Mouse (Mus musculus): ENCODE measurements around the gene Gm11444.

Gm11444 gene

DNA sequence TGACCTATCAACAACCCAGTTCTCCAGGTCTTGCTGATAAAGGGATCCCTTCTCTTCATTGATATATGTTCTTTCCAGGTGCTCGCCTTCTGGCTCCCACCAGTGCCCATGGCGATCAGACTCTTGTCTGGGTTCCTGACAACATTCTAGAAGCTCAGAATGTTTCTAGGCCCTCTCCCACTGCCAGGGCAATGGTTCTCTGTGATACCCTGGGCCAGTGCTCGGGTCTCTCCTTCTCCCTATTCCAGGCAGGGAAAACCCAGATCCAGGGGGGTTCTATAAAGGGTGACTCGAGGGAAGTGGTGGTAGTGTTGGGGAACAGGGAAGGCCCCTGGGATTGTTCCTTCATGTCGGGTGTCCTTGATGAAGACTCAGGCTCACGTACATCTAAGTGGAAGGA is at the start of gene Gm11444:
Gene Gm11444 (minus strand): TSS at position 101 of the 400 bp plus-strand sequence.
- no peak for DNase-seq

DNA sequence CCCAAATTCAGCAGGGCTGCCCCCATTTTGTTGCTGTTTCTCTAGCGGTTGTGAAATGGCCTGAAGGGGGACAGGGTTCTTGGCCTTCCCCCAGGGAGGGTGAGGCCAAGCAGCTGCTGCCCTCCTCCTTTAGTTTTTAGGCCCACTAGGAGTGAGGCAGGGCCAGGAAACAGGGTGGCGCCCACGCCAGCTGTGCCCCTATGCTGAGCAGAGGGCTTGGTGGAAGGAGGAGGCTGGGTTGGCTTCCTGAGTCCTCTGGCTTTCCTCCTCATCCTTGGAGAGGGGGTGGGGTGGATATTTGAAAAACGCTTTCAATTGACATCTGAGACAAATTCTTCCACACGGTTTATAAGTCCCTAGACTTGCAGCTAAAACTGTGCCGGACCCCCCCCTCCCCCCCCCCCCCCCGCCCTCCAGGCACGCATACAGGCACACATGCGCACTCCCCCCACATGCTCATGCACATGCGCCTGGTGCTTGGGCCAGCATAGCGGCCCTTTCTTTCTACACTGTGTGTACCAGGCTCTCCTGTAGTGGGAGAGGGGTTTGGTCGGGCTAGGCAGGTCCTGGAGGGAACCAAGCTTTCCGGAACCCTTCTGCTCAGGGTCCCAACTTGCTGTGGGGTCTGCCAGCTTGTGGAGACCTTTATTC is 46.3 kb upstream of the Gm11444 start:
- DNase-seq = no peak

DNA sequence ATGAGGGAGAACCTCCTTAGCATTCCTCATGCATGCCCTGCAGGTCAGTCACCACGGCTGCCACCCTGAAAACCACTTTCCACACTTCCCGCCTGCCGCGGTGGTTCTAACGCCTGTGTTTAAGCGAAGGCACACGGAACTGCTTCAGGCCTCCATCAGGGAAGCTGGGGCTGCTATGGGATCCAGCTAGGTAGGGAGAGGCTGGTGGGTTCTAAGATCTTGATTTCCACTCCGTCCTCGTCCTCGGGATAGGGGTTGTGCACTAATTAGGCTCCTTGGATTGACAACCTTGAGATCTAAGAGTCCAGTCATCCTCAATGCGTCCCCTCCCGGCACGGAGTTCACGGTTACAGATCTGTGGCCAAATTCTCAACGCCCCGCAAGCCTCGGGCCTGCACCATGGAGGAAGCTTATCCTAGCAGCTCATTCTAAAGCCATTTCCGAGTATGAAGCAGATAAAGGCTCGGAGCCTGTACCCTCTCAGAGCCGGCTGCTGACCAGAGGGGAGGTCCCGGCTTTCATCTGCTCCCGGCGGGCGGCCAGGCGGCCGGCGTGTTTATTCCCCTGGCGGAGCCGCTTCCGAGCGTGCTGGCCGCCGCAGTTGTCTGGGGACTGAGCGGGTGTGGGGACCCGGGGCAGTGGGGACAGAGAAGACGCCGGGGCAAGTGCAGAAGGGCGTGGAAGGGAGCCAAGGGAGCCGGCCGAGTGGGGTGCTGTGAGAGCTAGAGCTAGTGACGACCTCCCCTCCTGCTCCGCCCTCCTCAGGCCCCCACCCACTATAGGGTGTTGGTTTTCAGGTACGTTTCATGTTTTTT is 44.8 kb upstream of the Gm11444 start:
- no peak for DNase-seq

DNA sequence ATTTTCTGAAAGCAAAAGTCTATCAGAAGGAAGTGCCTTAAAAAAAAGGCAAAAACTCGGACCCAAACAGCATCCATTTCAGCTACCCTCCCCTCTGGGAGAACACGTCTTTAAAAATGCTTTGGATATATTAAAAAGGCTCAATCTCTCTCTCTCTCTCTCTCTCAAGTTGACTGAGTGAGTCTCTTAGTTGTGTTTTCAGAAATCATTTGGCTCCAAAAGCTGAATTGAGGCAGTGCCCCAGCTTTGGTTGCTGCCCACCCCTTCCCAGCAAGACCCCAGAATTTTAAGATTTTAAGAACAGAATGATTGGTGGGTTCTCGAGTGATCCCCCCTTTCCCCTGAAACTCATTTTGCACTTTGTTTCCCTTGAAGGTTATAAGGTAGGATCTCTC is 44.0 kb upstream of the Gm11444 start:
- DNase-seq = no peak

DNA sequence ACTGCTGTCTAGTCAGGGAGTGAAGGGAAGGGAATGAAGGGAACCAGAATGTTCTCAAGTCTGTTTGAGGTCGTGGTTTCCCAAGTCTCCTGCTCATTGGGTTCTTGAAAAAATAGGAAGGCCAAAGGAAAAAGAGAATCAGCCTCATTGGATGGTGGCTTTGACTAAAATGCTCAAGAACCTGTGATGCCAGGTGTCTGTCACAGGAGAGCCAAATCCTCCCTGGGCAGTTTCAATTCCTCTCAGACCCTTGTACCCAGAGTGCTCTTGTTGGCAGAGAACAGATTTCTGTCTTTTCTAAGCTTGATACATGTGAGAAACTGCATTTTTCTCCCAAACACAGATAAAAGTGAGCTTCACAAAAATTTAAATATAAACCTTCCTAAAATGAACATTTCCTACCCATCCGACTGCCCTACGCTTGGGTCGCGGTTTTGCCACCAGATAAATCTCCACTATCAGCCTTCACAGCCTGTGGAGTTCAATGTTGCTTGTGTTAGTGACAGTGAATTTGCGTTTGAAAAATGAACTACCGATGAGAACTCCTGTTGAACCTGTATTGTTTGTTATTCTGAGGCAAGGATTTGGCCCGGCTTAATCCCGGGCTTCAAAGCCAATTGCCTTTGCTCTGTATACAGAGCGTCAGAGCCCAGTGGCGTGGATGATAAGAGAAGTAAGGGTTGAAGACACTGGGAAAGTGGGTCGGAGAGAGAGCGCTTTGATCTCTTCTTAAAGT is 43.4 kb upstream of the Gm11444 start:
- DNase-seq = no peak

DNA sequence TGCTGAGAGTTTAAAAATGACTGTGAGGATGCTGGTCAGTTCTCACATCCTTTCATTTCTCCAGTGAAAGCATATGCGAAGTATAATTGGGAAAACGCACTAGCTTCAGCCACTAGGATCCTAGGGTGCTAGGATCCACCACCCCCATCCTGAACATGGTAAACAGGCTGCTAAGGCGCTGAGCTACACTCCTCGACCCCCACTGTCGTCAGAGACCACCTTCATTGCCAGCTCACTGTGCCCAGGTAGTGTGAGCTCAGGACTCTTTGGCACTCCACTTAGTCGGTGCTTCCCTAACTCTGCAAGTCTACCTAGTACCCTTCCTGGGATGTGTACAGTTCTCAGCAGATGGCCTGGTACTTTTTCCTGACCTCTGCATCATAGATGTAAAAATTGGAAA is 42.6 kb upstream of the Gm11444 start:
- no peak for DNase-seq

DNA sequence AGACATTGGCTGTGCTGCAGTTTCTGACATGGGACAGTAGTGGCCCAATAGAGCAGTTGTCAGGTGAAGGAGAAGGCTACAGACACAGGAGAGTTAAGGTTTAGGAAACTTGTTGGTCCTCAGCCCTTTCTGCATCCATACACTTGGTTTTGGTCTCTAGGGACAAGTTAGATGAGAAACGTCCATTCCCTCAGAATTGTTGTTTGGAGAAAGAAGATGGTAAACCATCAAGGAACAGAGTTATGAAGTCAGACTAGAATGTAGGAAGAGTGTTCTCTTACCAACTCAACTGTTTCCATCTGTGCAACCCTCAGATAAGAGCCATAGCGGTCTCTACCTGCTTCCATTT is 41.5 kb upstream of the Gm11444 start:
- DNase-seq = no peak

DNA sequence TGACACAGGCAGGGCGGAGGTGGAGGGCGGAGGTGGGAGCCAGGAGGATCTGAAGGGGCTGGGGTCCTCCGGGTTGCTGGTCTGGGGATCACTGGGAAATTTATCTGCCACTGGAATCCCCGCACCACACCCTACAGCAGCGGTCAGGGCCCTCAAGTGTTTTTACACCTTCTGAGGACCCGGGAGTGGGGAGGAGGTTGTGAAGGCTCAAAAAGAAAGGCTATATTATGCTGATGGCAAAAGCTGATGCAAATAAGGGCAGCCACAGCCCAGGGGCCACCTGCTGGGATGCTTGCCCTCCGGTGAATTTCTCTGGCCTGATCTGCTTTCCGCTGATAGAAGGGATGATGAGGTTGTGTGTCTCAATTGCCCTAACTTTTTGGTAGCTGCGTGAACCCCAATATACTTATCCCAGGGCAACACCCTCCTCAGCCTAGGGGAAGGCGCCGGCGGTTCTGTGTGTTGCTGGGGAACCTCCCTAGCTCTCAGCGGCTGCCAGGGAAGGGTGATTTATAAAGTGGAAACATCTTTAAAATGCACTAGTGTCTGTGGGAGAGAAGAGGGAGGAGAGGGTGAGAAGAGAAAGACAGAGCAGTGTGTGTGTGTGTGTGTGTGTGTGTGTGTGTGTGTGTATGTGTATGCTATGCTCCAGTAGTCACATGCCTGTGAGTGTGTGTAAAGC is 41.0 kb upstream of the Gm11444 start:
- no peak for DNase-seq

DNA sequence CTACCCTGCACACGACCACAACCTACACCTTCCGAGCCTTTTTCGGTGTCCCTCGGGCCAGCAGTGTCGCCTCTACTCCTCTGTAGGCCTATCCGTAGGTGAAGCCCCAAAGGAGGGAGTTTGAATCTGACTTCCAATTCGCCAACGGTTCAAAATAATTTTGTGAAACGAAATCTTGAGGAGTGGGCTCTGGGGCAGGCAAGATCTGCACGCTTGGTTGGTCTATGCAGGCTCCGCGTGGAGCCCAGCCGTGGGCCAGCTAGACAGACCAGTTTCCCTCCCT is 40.4 kb upstream of the Gm11444 start:
- DNase-seq = no peak

DNA sequence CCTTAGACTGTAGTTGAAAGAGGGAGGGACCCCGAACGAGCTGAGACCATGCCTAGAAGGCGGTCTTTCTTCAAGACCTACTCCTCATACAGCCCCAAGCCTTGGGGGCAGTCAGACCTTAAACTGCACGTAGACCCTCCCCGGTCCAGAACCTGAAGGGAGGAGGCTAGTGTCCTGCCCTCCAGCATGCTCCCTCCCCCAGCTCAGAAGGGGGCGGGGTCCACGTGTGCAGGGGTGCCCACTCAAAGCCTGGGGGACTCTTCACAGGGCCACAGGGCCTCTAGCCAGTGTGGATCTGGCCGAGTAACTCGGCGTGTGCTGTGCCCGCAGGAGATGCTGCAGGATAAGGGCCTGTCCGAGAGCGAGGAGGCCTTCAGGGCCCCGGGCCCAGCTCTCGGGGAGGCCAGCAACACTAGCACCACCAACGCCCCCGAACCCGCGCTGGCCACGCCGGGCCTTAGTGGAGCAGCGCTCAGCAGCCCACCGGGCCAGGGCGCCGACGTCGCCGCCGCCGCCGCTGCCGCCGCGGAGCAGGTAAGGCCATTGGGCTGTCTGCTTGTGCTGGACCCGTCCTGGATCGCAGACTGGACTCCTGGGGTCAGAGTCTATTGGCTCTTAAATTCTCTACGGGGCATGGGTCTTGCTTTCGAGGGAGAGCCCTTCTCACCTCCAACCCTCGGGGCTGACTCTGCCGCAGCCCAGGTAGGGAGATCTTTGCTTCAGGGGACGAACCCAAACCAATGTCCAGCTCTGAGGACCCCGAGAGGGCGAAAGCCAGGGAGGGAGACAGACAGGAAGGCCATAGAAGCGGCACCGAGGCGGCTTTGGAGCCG is 39.8 kb upstream of the Gm11444 start:
- DNase-seq = peak; percentile 21

DNA sequence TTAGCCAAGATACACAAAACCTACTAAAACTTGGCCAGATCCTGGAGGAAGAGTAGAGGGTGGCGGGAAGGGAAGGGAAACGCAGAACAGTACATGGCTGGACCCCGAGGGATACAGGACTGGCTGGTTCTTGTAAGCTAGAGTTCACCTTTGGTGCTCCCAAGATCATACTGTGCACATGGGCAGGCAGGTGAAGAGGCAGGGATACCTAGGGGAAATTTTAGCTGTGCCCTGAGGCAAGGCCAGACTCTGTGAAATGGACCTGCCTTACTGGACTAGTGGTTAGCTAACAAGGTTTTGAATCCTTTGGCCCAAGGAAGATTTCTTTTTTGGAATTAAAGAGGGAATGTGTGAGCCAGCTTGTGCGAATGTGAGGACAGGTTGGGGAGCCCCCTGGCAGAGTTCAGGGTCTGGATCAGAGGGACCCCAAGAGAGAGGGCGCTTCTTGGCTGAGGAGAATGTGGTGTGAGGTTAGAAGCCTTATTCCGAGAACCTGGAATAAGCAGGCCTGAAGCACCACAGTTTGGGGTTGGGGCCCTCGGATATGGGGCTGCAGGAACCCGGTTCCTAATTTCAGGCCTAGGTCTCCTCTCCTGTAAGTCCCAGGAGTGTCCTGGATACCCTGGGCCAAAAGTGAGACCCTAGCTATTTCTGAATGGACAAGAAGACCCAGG is 39.1 kb upstream of the Gm11444 start:
- DNase-seq = no peak

DNA sequence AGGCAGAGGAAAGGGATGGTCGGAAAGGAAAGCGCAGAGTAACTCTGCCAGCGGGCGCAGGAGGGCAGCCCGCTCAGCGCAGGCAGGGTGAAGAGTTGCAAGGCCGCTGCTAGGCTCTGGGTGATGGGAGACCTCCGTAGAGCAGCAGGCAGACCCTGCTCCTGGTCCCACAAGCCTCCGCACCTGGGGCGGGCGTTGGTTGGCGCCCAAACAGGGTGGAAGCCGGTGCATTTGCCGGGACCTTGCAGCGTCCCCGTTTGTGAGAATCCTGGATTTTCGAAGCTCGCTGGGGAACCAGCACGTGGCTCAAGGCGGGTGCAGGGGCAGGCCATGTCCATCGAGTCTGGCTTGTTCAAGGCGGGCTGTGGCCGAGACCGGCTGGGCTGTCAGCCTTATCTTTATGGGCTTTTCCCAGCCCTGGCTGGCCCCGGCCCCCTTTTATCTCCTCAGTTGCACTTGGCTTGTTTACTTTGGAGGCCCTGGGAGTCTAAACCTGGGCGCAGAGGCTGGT is 38.4 kb upstream of the Gm11444 start:
- DNase-seq = no peak

DNA sequence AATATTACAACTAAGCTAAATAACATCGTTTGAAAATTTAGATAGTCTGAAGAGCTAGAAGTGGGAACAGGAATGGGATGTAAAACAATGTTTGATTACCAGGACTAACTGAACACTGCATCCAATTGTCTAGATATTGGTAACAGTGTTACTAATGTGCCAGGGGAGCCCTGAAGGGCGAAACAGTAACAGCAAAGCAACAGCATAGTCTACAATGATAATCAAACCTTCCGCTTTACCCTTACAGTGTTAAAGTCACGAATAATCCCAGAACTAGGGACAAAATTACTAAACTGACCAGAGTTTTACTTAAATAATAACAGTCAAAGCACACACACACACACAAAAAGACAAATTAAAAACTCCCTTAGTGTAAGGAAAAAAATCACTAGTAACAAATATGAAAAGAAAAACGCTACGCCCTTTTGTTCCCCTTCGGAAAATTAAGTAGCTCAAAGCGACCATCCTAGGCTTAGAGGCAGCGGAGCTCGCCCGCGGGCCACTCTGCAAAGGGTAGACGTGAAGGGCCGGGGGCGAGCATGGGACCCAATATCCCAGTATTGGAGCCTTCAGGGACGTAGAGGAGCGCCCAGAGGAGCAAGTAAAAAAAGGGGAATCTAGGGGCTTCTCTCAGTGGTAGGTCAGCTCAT is 37.8 kb upstream of the Gm11444 start:
- DNase-seq = no peak

DNA sequence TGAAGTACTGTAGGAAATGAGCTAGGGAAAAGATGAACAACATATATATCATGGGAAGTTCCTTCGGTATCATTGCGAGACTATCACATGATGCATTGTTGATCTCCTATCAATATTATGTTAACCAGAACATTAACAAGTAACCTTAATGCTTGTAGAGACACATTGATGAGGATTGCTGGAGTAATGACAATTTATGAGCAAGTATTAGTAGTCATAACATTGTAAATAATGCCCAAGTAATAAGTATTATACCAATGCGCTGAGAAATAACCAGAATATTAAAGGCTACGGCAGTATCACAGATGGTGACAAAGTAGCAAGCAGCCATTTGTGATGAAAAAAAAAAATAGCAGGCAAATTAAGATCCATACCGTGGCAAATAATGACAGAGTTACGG is 37.1 kb upstream of the Gm11444 start:
- no peak for DNase-seq

DNA sequence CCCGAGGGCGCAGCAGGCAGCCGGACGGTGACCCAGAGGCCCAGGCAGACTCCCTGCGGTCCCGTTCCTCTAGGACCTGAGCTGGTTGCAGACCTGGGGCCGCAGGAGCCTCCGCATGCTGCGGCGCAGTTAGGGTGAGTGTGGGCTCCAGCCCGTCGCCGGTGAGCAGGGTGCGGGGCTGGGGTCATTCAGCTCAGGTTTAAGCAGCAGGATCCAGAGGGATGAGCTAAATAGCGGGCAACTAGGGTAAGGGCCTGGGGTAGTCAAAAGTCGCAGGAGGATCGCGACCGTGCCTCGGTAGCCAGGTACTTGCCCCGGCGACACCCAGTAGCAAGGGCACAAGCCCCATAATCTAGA is 36.3 kb upstream of the Gm11444 start:
- no peak for DNase-seq

DNA sequence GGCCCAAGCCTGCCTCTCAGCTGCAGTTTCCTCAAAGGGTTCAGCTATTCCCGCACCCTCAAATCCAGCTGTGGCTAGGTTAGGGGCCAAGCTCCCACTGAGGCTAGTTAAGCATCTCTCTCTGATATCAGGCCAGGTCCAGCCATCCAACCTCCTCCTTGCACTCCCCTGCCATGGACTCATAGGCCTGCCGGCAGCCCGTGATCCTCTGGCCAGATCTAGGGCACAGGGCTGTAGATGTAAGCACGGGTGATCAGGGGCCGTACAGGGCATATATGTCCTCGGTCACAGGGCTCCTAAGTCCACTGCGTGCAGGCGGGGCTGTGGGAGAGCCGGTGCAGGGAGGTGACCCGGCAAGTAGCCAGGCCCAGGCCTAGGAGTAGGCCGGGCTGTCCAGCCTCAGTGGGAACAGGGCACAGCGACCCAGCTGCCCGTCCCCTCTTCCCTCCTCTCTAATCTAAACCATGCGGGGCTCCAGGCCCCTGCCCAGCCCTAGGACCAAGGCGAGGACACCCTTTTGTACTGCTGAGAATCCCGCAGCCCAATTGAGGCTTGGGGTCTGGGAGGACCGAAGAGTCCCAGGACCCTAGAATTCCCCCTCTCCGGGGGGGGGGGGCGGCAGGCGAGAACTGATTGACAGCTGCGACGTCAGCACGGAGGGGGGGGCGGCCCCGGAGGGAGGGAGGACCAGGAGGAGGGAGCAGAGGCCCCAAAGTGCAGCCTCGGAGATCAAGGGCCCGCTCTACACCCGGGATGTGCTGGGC is 35.7 kb upstream of the Gm11444 start, which contains the start of gene Tbx4:
Gene Tbx4 (plus strand): TSS at position 758 of the 764 bp plus-strand sequence.
- DNase-seq = no peak

DNA sequence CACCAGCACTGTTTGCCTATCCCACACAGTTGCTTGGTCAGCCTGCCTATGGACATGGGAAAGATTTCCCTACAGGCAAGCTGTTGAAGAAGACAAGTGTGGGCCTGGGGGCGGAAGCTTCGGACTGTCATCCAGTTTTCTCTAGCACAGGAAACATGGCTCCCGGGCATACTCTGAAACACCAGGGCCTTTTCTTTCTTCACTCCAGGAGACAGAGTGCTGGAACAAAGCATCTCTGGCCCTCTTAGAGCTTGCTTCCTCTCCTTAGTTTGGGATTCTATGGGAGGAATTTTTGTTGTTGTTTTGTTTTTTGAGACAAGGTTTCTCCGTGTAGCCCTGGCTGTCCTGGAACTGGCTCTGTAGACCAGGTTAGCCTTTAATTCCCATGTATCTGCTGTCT is 34.4 kb upstream of the Gm11444 start:
- DNase-seq = no peak

DNA sequence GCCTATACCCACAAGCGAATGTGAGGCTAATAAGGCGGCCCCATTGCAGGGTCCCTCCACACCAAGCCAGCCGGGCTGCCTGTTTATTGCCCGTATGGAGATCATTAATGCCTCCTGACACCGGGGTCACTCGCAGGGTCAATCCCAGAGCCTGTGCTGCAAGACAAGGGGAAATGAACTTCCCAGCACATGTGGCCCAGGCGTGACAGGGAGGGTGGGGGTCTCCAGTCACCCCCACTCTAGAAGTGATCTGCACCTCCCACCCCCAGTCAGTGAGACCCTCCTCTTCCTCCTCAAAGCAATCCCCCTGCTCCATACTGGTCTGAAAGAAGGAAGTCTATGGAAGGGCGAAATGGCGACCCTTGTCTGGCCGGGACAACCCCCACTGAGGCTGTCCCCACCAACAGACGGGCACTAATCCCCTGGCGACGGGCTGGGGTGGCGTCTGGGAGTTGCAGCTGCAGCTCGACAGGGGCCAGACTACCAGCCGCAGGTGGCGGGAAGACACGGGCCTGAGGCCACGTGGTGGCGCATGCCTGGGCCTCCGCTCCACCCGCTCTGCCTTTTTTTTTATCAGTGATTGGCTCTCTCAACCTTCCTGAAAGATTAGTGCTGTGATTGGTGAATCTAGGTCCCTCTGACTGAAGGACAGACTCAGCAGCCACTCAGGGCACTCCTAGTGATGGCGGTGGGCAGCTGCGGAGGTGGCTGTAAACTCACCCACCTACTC is 26.1 kb upstream of the Gm11444 start:
- DNase-seq = no peak

DNA sequence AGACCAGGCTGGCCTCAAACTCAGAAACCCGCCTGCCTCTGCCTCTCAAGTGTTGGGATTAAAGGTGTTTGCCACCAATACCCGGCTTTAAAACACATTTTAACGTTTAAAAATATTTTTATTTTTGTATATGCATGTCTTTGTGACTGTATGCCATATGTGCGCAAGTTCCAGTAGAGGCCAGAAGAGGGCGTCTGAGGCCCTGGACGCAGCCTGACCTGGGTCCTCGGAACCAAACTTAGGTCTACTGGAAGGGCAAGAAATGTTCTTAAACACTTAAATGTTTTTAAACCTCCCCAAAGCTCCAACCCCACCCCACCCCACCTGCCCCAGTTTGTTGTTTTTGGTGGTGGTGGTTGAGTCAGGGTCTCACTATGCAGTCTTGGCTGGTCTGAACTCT is 14.2 kb upstream of the Gm11444 start:
- no peak for DNase-seq
